Comparison of ENCODE assay signal across 23 mouse cellular contexts in genomic region chr2:128465214-128465984, GRCm38 (mm10).
DNase-seq lines count a peak whose midpoint lies in the region; ATAC-seq and TF ChIP-seq lines count a peak whose summit lies in the region.
"Had no signal": no experiment of that assay in that cellular context is flagged by ENCODE, and none has a peak within 500 bp of the region (broad histone marks: within the 10 kb centered on the region; RNA-seq: fewer than 3 reads in every experiment).

No protein-coding gene starts in this region.

- no peak overlapping the region for H3K27ac ChIP-seq in forebrain, embryonic 15.5 days (replicated peaks)
- no peak overlapping the region for H3K27ac ChIP-seq in hindbrain, postnatal 0 days
- H3K27ac ChIP-seq: forebrain, embryonic 13.5 days; kidney, postnatal 0 days; layer of hippocampus, adult 2 months; limb, embryonic 15.5 days; neural tube, embryonic 12.5 days had no signal

- DNase-seq in cerebellum, postnatal 4 days (ENCODE audit: low spot score in 2 of 2): no peak
- DNase-seq in CD4-positive, CD25-positive, alpha-beta regulatory T cell, adult 2 months (ENCODE audit: low read depth, low spot score): peak; percentile 44
- DNase-seq in cerebellum, adult 11-12 months: peak; percentile 60
- peak; percentile 16 to 50 for DNase-seq in cerebellum, postnatal 36 days
- no peak for DNase-seq in hindbrain, postnatal 0 days (ENCODE audit: low spot score)
- no peak for DNase-seq in thymus, postnatal 4 days
- DNase-seq: adrenal gland, postnatal 25 days; embryo, embryonic 11 days; gastrocnemius, postnatal 10 days; heart, adult 18-20 months; kidney, adult 11 months; lung, postnatal 10 days; right cerebral cortex, postnatal 14 days; thymus, postnatal 25 days had no signal

- no peak for TF ChIP-seq CTCF in hindbrain, postnatal 0 days (IDR thresholded peaks at IDR 0.05; ENCODE audit: low read depth)

- H3K4me3 ChIP-seq in forebrain, embryonic 15.5 days: no peak overlapping the region
- H3K4me3 ChIP-seq in hindbrain, postnatal 0 days (ENCODE audit: low read length): no peak overlapping the region
- H3K4me3 ChIP-seq: forebrain, embryonic 13.5 days; layer of hippocampus, adult 2 months; limb, embryonic 15.5 days; megakaryocyte, embryonic 14.5 days; neural tube, embryonic 12.5 days had no signal

- no peaks in the 10 kb centered on the region for H3K4me1 ChIP-seq in forebrain, embryonic 15.5 days
- no peaks in the 10 kb centered on the region for H3K4me1 ChIP-seq in hindbrain, postnatal 0 days (ENCODE audit: insufficient read depth, low read length)
- H3K4me1 ChIP-seq: forebrain, embryonic 13.5 days had no signal

- peak; percentile 69 for ATAC-seq in cerebellum, adult (ENCODE audit: insufficient number of reproducible peaks, low FRiP score, low TSS enrichment)
- ATAC-seq in forebrain, embryonic 15.5 days (replicated peaks): no peak
- no peak for ATAC-seq in hindbrain, postnatal 0 days
- ATAC-seq: forebrain, embryonic 13.5 days; Patski had no signal

- H3K4me2 ChIP-seq in forebrain, embryonic 15.5 days (replicated peaks): no peak overlapping the region
- H3K4me2 ChIP-seq in hindbrain, postnatal 0 days (ENCODE audit: low read depth, low read length): no peak overlapping the region
- H3K4me2 ChIP-seq: forebrain, embryonic 13.5 days; limb, embryonic 15.5 days; neural tube, embryonic 12.5 days had no signal

- 90% methylated on average over 6 of the region's 6 CpGs for WGBS in forebrain, embryonic 15.5 days
- WGBS in hindbrain, postnatal 0 days: 86% methylated on average over 6 of the region's 6 CpGs

- no peak overlapping the region for H3K9ac ChIP-seq in forebrain, embryonic 15.5 days (replicated peaks)
- no peak overlapping the region for H3K9ac ChIP-seq in hindbrain, postnatal 0 days (replicated peaks; ENCODE audit: low read length)
- H3K9ac ChIP-seq: forebrain, embryonic 13.5 days; limb, embryonic 15.5 days; neural tube, embryonic 12.5 days had no signal

- H3K27me3 ChIP-seq in forebrain, embryonic 15.5 days: no peaks in the 10 kb centered on the region
- no peaks in the 10 kb centered on the region for H3K27me3 ChIP-seq in hindbrain, postnatal 0 days (ENCODE audit: insufficient read depth, low read length)
- H3K27me3 ChIP-seq: forebrain, embryonic 13.5 days; limb, embryonic 15.5 days; neural tube, embryonic 12.5 days; Patski had no signal

- no peaks in the 10 kb centered on the region for H3K36me3 ChIP-seq in forebrain, embryonic 15.5 days
- H3K36me3 ChIP-seq in hindbrain, postnatal 0 days (ENCODE audit: insufficient read depth, low read length): no peaks in the 10 kb centered on the region
- H3K36me3 ChIP-seq: limb, embryonic 15.5 days; neural tube, embryonic 12.5 days had no signal

- H3K9me3 ChIP-seq in forebrain, embryonic 15.5 days: no peaks in the 10 kb centered on the region; the same call in 1 of the 2 replicates
- no peaks in the 10 kb centered on the region for H3K9me3 ChIP-seq in hindbrain, postnatal 0 days (ENCODE audit: low read length)
- H3K9me3 ChIP-seq: forebrain, embryonic 13.5 days; limb, embryonic 15.5 days; neural tube, embryonic 12.5 days had no signal

Comparison
In these comparisons a context has a peak if more than half of its experiments do, and no peak if none do; other contexts are left out.
1. DNase-seq: peak in CD4-positive, CD25-positive, alpha-beta regulatory T cell, adult 2 months (single experiment), cerebellum, adult 11-12 months (single experiment) and cerebellum, postnatal 36 days (2 of 2); none in cerebellum, postnatal 4 days (0 of 2), hindbrain, postnatal 0 days (single experiment) and thymus, postnatal 4 days (single experiment).